Mouse (Mus musculus): ENCODE data around the gene Tulp2.
"Not testable (repeated sequence)": the region's sequence is repeated elsewhere in the genome, so short reads cannot be mapped to it uniquely, and the experiment has no call there.

The Tulp2 gene

DNA sequence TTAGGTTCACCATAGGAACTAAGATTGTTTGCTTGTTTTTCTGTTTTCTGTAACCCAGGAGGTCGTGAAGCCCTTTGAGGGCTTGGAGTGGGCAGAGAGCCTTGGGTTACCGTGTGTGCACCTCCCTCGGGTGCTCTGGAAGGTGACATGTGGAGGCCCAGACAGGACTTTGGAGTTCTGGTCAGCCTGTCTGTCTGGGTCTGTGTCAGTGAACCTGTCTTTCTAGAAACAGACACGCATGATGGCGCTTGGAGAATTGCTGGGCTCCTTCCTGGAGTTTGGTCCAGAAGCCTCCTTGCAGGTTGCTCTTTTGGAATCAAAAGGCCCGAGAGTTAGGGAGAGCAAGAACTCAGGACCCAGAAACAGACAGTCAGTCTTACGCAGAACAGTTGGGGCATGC lies 21.3 kb upstream of the Tulp2 start:
- DNase-seq (ENCODE audit: low spot score), result no peak

DNA sequence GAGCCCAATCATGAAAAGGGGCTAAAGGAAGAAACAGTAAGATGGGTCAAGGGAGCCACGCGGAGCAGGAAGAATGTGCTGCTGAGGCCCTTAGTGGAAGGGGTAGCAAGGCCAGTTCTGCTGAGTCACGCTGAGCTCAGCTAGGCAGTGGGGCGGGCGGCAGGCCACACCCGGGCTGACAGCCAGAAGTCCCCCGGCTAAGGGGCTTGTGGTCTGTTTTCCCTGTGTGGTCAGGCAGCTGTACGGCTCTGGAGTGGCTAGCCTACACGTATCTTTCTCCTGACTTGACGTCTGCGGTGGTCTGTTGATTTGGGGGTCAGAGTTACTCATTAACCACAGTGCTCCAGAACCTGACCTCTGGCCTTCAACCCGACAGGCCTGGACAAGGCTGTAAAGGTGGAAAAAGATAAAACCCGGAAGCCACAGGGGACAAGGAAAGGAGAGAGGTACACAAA lies 20.8 kb upstream of the Tulp2 start:
- peak; percentile 56 for DNase-seq (ENCODE audit: low spot score)

DNA sequence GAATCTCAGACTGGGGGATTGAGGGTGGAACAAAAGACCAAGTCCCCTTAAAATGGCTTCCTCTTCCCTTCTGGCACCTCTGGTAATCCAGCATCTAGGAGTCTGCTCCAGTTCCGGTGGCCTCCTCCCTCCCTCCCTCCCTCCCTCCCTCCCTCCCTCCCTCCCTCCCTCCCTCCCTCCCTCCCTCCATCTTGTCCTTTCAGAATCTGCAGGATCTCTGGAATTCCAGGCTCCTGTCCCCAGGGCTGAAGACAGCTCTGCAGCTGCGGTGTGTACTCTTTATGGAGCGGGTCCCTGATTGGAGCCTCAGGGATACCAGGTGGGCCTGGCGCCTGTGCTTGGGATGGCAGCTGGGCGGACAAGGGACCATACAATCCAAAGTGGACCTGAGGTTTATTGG lies 20.4 kb upstream of the Tulp2 start:
- no peak for DNase-seq (ENCODE audit: low spot score)

DNA sequence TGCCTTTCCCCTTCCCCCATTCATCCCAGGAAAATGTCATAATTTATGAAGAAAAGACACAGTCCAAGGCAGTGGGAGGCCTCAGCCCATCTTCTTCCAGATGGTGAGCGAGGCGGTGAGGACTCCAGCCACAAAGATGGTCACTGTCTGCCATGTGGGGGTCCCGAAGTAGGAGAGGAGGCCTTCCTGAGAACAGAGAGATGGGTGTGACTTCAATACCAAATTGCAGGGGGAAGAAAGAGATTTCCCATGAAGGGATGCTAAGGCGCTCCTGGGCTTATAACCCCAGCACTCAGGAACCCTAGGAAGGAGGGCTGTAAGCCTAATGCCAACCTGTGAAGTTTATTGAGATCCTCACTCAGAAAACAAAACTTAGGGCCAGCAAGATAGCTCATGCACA lies 19.9 kb upstream of the Tulp2 start:
- no peak for DNase-seq (ENCODE audit: low spot score)

DNA sequence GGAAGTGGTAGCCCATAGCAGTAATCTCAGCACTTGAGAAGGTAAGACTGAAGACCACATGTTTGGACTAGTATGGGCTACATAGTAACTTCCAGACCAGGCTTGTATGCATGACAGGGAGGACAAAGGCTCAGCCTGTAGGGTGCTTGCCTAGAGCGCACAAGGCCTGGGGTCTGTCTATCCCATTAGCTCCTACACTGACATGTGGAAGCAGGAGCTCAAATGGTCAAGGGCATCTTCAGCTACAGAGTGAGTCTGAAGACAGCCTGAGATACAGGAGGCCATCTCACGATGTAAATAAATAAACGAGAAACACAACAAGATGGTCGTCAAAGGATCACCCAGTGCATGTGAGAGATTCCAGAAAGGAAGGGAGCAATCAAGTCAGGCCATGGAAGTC lies 19.4 kb upstream of the Tulp2 start:
- DNase-seq (ENCODE audit: low spot score), result no peak

DNA sequence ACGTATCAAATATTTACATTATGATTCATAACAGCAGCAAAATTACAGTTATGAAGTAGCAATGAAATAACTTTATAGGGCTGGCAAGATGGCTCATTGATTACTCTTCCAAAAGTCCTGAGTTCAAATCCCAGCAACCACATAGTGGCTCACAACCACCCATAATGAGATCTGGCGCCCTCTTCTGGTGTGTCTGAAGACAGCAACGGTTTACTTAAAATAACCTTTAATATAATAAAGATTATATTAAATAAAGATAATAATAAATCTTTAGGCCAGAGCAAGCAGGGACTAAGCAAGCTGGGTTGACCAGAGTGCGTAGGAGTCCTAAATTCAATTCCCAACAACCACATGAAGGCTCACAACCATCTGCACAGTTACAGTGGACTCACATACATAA lies 18.8 kb upstream of the Tulp2 start:
- not testable (repeated sequence) for DNase-seq (ENCODE audit: low spot score)

GRCm38 (mm10) chr7:45463987-45464778 lies 17.5 kb upstream of the Tulp2 start:
- DNase-seq (ENCODE audit: low spot score), result no peak

DNA sequence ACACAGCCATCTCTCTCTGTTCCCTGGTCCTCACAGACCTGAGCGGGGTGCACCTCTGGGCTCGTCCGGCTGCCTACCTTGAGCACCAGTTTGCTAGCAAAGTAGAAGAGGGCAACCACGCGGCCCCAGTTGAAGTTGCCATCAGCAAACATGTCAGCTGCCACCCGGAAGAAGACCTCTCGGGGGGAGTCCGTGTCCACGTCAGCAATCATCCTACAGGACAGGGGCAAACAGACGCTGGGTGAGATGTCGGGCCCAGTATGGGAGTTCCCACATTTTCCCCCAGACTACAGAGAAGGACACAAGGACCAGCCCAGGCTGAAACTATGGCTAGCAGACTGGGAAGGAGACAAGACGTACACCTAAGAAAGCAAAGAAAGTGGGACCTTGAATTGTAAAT lies 16.6 kb upstream of the Tulp2 start:
- no peak for DNase-seq (ENCODE audit: low spot score)

DNA sequence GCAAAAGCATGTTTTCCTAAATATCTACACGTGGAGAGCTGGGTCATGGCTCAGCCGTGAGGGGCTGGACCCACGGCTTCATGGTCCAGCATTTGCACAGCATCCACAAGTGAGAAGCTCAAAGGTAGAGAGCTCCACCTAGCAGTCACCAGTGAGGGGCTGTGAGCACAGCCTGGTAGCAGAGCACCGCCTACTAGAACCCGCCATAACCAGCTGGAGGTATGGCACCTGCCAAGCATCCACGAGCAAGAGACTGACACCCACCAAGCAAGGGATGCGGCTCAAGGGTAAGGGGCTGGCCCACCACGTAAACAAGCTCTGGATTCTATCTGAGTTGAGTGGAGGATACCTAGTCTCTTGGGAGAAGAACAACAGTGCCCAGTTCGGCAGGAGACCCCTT lies 16.1 kb upstream of the Tulp2 start:
- DNase-seq (ENCODE audit: low spot score), result no peak

DNA sequence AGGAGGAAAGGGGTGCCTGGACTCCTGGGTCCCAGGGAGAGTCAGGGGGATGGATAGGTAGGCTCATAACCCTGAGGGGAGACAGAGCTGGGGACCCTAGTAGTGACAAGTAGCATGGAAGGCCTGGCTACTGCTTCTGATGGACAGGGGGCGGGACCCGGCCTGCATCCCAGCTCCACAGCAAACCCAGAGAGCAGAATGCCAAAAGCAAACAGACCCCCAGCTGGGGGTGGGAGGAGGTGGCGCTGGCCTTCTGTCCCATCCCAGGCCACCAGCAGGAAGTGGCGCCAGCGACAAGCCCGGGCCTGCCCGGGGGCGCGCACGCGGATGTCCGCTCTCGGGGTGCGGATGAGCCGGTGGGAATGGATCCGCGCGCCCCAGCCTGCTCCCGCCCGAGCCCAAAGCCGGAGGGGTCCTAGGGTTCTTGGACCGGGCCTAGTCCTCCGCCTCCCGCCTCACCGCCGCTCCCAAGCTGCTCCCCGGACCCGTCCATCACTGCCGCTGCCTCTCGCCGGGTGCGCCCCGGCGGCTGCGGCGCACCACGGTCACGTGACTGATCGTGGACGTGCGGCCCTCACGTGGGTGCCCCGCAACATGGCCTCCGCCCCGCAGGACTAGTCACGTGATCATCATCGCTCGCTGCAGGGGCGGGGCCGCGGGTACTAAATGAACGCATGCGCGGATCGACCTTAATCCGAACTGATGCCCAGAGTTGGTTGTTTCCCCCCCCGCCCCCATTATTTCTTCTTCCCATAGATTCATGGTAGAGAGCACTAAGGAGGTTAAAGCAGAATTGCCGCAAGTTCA lies 15.2 kb upstream of the Tulp2 start, which contains the start of gene Bax:
TSS of gene Bax (minus strand) at position 616 of the 807 bp plus-strand sequence.
- peak; percentile 97 for DNase-seq (ENCODE audit: low spot score)

- no peak for DNase-seq (ENCODE audit: low spot score)
Observed at GRCm38 (mm10) chr7:45467090-45467670, 14.5 kb upstream of the Tulp2 start.

GRCm38 (mm10) chr7:45470869-45471268 lies 10.8 kb upstream of the Tulp2 start:
- DNase-seq (ENCODE audit: low spot score), result peak; percentile 82

GRCm38 (mm10) chr7:45475291-45475969 lies 6.2 kb upstream of the Tulp2 start:
- DNase-seq (ENCODE audit: low spot score), result no peak

DNA sequence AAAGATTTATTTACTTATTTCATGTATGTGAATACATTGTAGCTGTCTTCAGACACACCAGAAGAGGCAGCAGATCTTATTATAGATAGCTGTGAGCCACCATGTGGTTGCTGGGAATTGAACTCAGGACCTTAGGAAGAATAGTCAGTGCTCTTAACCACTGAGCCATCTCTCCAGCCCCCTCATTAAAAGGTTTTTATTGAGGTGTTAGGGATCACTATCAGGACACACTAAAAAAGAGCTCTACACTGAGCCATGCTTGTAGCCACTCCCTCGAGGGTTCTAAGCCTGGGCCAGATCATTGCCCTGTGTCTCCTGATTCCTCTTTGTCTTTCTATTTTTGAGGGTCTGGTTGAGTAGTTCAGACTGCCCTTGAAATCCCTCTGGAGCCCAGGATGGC lies 5.2 kb upstream of the Tulp2 start:
- DNase-seq (ENCODE audit: low spot score), result no peak

- DNase-seq (ENCODE audit: low spot score), result no peak
Observed at GRCm38 (mm10) chr7:45477003-45477402, 4.7 kb upstream of the Tulp2 start.

- no peak for DNase-seq (ENCODE audit: low spot score)
Observed at GRCm38 (mm10) chr7:45478774-45479173, 2.9 kb upstream of the Tulp2 start.

- DNase-seq (ENCODE audit: low spot score), result not testable (repeated sequence)
Observed at GRCm38 (mm10) chr7:45480310-45480709, 1.4 kb upstream of the Tulp2 start.

GRCm38 (mm10) chr7:45482166-45482565 lies 489 bp downstream of the Tulp2 start:
- DNase-seq (ENCODE audit: low spot score), result no peak

DNA sequence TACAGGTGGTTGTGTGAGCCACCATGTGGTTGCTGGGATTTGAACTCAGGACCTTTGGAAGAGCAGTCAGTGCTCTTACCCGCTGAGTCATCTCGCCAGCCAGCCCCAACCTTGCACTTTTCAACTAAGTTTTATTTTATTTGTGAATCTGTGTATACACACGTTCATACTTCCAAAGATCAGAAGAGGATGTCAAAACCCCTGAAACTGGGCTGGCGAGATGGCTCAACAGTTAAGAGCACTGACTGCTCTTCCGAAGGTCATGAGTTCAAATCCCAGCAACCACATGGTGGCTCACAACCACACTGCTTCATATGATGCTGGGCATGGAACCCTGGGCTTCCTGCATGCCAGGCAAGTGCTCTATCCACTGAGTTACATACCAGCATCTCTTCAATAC lies 3.3 kb downstream of the Tulp2 start:
- not testable (repeated sequence) for DNase-seq (ENCODE audit: low spot score)

DNA sequence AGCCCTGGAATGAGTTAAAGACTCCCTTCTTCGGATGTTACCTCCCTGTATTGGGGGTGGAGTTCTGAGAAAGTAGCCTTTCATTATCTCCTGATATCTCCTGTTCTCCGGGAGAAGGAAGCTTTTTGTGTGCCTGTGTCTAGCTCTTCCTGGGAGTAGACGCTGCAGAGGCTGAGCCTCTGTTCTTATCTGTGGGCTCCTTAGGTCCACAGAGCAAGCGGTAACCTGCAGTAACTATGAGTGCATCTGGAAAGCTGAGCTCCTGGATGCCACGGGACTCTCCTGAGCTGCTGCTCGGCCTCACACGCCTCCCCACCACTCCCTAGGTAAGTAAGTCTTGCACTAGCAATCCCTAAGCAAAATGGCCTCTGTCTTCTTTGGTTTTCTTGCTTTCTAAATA lies 4.5 kb downstream of the Tulp2 start:
- no peak for DNase-seq (ENCODE audit: low spot score)

- no peak for DNase-seq (ENCODE audit: low spot score)
Observed at GRCm38 (mm10) chr7:45486761-45487415, 5.2 kb downstream of the Tulp2 start, which contains the start of gene Gm45808. Gm45808 (minus strand) TSS chr7:45486811.

- no peak for DNase-seq (ENCODE audit: low spot score)
Observed at GRCm38 (mm10) chr7:45487861-45488292, 6.2 kb downstream of the Tulp2 start.
